Mouse (Mus musculus): ENCODE data around the gene Cntn5. TPM values are rescaled to one million over a fixed set of nuclear protein-coding genes. Genes with fewer than 3 reads are reported as not detected.

The Cntn5 gene
- polyA plus RNA-seq, 1 experiment from 2014 or later = 3.0 TPM

DNA sequence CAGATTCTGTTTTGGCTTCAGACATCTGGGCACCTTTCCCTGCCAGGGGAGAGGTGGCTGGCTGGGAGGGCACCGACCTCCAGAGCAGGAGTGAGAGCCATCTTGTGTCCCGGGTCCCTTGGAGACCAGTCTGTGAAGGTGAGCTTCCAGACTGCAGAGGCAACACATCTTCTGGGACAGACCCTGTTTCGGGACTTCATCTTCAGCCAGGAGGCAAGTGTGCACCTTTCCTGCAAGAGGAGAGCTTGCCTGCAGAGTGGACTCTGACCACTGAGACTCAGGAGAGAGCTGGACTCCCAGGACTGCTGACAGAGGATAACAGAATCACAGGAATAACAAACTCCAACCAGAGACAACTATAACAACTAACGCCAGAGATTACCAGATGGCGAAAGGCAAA, 1195.9 kb downstream of the Cntn5 start:
- H3K27ac ChIP-seq = no peak overlapping the region
- WGBS = 94% methylated on average over 5 of the region's 5 CpGs
- H3K9me3 ChIP-seq = no peaks in the 10 kb centered on the region
- no peak overlapping the region for H3K9ac ChIP-seq
- no peak overlapping the region for H3K4me3 ChIP-seq
- H3K4me2 ChIP-seq (replicated peaks) = no peak overlapping the region
- H3K27me3 ChIP-seq = no peaks in the 10 kb centered on the region
- ATAC-seq (ENCODE audit: insufficient number of reproducible peaks, insufficient read depth, low FRiP score, low TSS enrichment) = no peak
- H3K4me1 ChIP-seq = no peaks in the 10 kb centered on the region
- no peaks in the 10 kb centered on the region for H3K36me3 ChIP-seq

DNA sequence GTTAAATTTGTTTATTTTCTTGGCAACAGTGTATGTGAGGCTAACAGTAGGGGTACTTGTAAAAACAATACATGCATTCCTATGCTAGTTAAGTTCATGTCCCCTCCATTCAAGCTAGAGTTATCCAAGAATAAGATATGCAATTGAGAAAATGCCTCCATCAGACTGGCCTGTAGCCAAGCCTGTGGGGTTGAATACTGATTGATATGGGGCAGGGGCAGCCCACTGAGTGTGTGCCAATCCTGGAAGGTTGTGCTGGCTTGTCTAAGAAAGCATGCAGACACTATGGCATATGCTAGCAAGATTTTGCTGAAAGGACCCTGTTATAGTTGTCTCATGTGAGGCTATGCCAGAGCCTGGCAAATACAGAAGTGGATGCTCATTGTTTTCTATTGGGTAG, 1196.8 kb downstream of the Cntn5 start:
- ATAC-seq (ENCODE audit: insufficient number of reproducible peaks, insufficient read depth, low FRiP score, low TSS enrichment) = no peak
- Histone ChIP-seq H3K27me3 (no peaks in the 10 kb centered on the region), H3K9me3 (no peaks in the 10 kb centered on the region), H3K4me1 (no peaks in the 10 kb centered on the region), H3K4me2 (replicated peaks) (no peak overlapping the region), H3K9ac (no peak overlapping the region), H3K27ac (no peak overlapping the region), H3K36me3 (no peaks in the 10 kb centered on the region), H3K4me3 (no peak overlapping the region)

DNA sequence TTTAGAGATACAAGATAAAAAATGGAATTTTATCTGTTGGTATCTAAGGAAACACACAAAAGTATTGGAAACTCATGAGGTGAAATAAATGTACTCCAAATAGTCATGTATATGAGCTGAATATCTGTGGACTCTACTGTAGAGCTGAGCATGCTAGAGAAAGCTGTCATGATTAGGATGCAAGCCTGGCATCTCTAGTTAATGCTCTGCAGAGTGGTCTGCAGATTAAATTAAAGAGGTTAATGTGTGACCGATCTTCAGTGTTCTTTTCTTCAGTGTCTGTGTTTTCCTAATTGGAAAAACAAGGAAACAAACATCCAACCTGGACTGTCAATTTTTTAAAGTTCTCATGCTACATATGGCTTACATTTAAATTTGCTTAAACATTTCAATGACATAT, 1199.4 kb downstream of the Cntn5 start:
- Histone ChIP-seq H3K9me3 (no peaks in the 10 kb centered on the region), H3K4me3 (no peak overlapping the region), H3K36me3 (no peaks in the 10 kb centered on the region), H3K27ac (no peak overlapping the region), H3K4me1 (no peaks in the 10 kb centered on the region), H3K27me3 (no peaks in the 10 kb centered on the region), H3K4me2 (replicated peaks) (no peak overlapping the region), H3K9ac (no peak overlapping the region)
- 75% methylated on average over 1 of the region's 1 CpGs for WGBS
- no peak for ATAC-seq (ENCODE audit: insufficient number of reproducible peaks, insufficient read depth, low FRiP score, low TSS enrichment)

DNA sequence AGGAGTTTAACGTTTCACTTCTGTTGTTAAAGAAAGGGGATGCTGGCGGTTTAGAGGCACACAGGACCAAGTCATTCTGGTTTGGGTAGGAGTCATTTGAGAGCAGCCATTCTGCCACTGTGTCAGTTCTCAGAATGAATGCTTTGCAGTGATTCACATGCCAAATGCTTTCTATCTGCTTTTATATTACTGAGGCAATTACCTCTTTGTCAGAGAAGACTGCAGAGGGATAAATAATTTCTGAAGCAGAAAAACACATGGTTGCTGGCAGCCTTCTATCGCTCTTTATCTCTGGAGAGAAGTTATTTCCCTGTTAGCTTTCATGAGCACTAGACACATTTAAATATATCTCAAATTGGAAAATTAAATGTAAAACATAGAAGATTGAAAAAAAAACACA, 1207.9 kb downstream of the Cntn5 start:
- no peak overlapping the region for H3K4me2 ChIP-seq (replicated peaks)
- H3K36me3 ChIP-seq = no peaks in the 10 kb centered on the region
- H3K4me3 ChIP-seq = no peak overlapping the region
- no peaks in the 10 kb centered on the region for H3K27me3 ChIP-seq
- H3K9me3 ChIP-seq = no peaks in the 10 kb centered on the region
- no peak for ATAC-seq (ENCODE audit: insufficient number of reproducible peaks, insufficient read depth, low FRiP score, low TSS enrichment)
- H3K27ac ChIP-seq = no peak overlapping the region
- H3K4me1 ChIP-seq = no peaks in the 10 kb centered on the region
- no peak overlapping the region for H3K9ac ChIP-seq
- WGBS = 64% methylated on average over 3 of the region's 3 CpGs

DNA sequence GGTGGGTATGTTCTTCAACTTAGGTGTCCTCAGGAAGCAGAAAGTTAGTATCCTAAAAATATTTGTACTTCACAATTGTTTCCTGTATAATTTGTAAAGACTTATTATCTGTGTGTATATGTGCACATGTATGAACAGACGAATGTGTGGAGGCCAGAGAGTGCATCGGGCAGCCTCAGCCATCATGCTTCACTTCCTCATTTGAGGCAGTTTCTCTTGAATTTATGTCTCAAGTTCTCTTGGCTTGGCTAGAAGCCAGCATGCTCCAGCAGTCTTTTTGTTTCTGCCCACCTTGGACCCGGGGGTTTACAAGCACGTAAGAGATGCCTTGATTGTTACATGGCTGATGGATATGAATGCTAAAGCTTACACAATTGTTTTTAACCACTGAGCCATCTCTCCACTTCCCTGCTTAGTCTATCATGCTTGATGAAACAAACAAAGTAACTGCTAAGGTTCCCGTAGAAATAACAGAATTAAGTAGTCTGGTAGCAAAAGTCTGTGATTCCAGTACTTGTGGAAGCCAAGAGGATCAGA, 1222.2 kb downstream of the Cntn5 start:
- Histone ChIP-seq H3K27me3 (no peaks in the 10 kb centered on the region), H3K9me3 (no peaks in the 10 kb centered on the region), H3K36me3 (no peaks in the 10 kb centered on the region), H3K4me3 (no peak overlapping the region), H3K27ac (no peak overlapping the region), H3K4me2 (replicated peaks) (no peak overlapping the region), H3K9ac (no peak overlapping the region), H3K4me1 (no peaks in the 10 kb centered on the region)
- WGBS = 66% methylated on average over 5 of the region's 5 CpGs
- ATAC-seq (ENCODE audit: insufficient number of reproducible peaks, insufficient read depth, low FRiP score, low TSS enrichment) = no peak

DNA sequence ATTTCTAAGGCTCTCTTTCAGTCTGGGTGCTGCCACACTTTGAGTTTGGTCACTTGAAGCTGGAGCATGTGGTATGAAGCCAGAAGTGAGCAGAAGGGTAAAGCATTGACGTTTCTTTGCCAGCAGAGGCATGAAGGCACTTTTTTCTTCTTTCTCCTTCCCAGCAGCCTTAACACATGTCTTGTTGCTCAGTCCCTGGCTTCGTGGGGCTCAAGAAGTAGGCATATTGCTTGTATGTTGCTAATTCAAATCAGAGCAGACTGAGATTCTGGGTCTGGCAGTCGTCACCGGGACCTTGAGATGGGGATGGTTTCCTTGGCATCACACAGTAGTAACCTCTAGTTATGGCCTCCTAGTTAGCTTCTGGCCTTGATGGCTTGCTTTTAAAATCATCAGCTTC, 1228.5 kb downstream of the Cntn5 start:
- Histone ChIP-seq H3K36me3 (no peaks in the 10 kb centered on the region), H3K27ac (no peak overlapping the region), H3K4me2 (replicated peaks) (no peak overlapping the region), H3K9ac (no peak overlapping the region), H3K9me3 (no peaks in the 10 kb centered on the region), H3K4me1 (no peaks in the 10 kb centered on the region), H3K4me3 (no peak overlapping the region), H3K27me3 (no peaks in the 10 kb centered on the region)
- no peak for ATAC-seq (ENCODE audit: insufficient number of reproducible peaks, insufficient read depth, low FRiP score, low TSS enrichment)
- WGBS = 82% methylated on average over 4 of the region's 4 CpGs

DNA sequence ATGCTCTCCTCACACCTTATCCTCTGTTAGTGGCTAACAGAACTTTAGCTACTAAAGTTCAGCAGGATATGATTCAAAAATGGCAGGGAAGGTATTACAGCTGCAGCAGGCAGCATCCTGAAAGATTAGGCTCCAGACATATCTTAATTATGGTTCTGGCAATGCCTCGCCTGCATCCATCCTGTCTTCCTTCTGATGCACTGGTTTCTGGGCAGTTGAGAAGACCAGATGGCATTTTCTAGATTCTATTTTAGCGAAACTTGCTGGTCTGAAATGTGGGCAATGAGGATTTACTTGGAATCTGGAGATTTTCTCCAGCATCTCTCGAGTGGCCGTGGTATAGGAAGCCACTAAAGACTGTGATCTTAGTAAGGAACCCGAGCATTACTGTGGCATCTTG, 1230.0 kb downstream of the Cntn5 start:
- Histone ChIP-seq H3K4me1 (no peaks in the 10 kb centered on the region), H3K9me3 (no peaks in the 10 kb centered on the region), H3K27ac (no peak overlapping the region), H3K4me3 (no peak overlapping the region), H3K27me3 (no peaks in the 10 kb centered on the region), H3K36me3 (no peaks in the 10 kb centered on the region), H3K9ac (no peak overlapping the region), H3K4me2 (replicated peaks) (no peak overlapping the region)
- WGBS = 88% methylated on average over 5 of the region's 5 CpGs
- ATAC-seq (ENCODE audit: insufficient number of reproducible peaks, insufficient read depth, low FRiP score, low TSS enrichment) = no peak

DNA sequence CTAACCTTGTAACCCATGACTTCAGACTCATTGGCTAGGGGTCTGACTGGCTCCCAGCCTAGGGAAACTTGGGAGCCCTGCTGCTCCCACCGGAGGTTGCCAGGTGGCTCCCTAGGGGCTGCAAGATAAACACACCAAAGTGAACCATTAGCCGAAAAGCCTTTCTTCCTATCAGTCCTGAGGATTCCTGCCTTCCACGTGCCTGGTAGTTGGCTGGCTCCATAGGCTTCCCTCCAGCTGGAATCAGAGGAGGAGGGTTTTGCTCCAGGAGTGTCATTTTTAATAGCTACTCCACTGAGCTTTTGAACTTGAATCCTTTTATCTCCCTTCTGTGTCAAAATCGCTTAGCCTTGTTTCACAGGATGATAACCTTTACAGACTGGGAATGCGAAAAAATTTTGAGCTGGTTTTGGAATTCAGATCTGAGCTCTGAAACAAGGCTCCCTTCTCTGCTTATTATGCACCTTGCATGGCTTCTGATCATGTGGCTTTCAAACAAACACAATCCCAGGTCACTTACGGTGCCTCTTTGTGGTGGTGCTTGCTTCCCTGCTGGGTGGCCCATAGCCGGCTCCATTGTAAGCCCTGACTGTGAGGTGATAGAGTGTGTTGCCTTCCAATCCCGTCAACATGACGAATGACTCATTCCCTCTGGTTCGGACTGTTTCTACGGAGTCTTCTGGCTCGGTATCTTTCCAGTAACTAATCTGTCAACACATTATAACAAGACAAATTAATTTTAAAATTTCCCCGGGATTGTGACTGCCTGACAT, 1231.1 kb downstream of the Cntn5 start:
- Histone ChIP-seq H3K36me3 (no peaks in the 10 kb centered on the region), H3K27me3 (no peaks in the 10 kb centered on the region), H3K4me2 (replicated peaks) (no peak overlapping the region), H3K4me1 (no peaks in the 10 kb centered on the region), H3K4me3 (no peak overlapping the region), H3K9me3 (no peaks in the 10 kb centered on the region), H3K9ac (no peak overlapping the region), H3K27ac (no peak overlapping the region)
- no peak for ATAC-seq (ENCODE audit: insufficient number of reproducible peaks, insufficient read depth, low FRiP score, low TSS enrichment)
- whole genome bisulfite sequencing = 19% methylated on average over 13 of the region's 13 CpGs

DNA sequence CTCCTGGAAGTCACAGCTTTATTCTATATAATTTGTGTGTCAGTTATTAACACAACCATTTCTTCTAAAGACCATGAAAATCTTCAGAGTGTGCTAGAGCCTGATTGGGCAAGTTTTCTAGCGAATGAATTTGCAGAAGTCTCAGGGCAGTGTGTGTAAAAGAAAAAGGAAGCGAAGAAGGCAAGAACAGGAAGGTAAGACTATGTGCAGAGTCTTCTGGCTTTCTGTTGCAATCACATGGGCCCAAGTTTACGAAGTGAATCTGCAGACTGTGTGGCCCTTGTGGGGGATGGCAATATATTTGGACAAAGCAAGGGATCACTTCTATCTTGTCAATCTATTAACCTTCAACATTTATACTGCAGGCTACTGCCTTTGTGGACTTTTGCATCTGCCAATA, 1251.1 kb downstream of the Cntn5 start:
- H3K9me3 ChIP-seq = no peaks in the 10 kb centered on the region
- H3K27me3 ChIP-seq = no peaks in the 10 kb centered on the region
- no peaks in the 10 kb centered on the region for H3K4me1 ChIP-seq
- 88% methylated on average over 3 of the region's 3 CpGs for WGBS
- ATAC-seq (ENCODE audit: insufficient number of reproducible peaks, insufficient read depth, low FRiP score, low TSS enrichment) = no peak
- no peak overlapping the region for H3K4me2 ChIP-seq (replicated peaks)
- no peak overlapping the region for H3K27ac ChIP-seq
- no peak overlapping the region for H3K9ac ChIP-seq
- no peaks in the 10 kb centered on the region for H3K36me3 ChIP-seq
- no peak overlapping the region for H3K4me3 ChIP-seq

DNA sequence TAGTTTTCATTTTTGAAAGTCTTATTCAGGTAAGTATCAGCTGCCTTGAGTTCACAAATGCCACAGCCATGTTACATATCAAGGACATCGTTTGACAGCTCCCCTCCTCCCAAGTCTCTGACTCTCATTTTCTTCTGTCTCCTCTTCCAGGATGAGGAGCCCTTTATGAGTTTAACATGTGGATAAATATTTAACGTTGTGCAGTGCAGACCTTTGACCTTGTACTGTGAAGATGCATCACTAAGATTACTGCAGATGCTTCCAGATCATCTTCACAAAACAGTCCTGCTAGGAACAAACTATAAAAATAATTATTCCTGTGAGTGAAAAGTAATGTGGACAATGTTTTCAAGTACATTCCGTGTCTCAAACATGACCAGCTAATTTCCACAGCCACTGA, 1257.2 kb downstream of the Cntn5 start:
- Histone ChIP-seq H3K4me3 (no peak overlapping the region), H3K27ac (no peak overlapping the region), H3K9ac (no peak overlapping the region), H3K4me1 (no peaks in the 10 kb centered on the region), H3K36me3 (no peaks in the 10 kb centered on the region), H3K27me3 (no peaks in the 10 kb centered on the region), H3K4me2 (replicated peaks) (no peak overlapping the region), H3K9me3 (no peaks in the 10 kb centered on the region)
- whole genome bisulfite sequencing = 67% methylated on average over 3 of the region's 3 CpGs
- no peak for ATAC-seq (ENCODE audit: insufficient number of reproducible peaks, insufficient read depth, low FRiP score, low TSS enrichment)

DNA sequence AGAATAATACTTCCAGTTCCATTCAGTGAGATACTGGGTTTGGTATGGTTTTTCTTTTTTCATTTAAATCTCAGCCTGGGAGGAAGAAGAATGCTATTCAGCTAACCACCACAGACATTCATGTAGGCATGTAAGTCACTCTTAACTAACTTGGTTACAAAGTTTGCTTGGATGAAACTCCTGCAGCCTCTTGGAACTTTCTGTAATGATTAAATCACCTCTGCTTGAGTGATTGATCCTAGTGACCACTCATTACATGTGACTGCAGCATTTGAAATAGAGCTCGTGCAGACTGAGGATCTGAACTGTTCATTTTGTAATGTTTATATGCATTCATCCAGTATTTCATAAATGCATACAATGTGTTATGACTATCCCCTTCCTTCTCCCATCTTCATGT, 1258.3 kb downstream of the Cntn5 start:
- no peaks in the 10 kb centered on the region for H3K36me3 ChIP-seq
- H3K4me2 ChIP-seq (replicated peaks) = no peak overlapping the region
- no peak for ATAC-seq (ENCODE audit: insufficient number of reproducible peaks, insufficient read depth, low FRiP score, low TSS enrichment)
- 79% methylated on average over 1 of the region's 1 CpGs for WGBS
- no peak overlapping the region for H3K9ac ChIP-seq
- H3K27me3 ChIP-seq = no peaks in the 10 kb centered on the region
- H3K27ac ChIP-seq = no peak overlapping the region
- H3K4me3 ChIP-seq = no peak overlapping the region
- H3K9me3 ChIP-seq = no peaks in the 10 kb centered on the region
- H3K4me1 ChIP-seq = no peaks in the 10 kb centered on the region

Measured in embryonic facial prominence, embryonic 12.5 days (tissue).